Mouse (Mus musculus): ENCODE results near the gene Galnt14. TPM values are rescaled to one million over a fixed set of nuclear protein-coding genes. Genes with fewer than 3 reads are reported as not detected.

The Galnt14 gene
- polyA plus RNA-seq, 1 experiment from 2014 or later: 0.52 TPM

DNA sequence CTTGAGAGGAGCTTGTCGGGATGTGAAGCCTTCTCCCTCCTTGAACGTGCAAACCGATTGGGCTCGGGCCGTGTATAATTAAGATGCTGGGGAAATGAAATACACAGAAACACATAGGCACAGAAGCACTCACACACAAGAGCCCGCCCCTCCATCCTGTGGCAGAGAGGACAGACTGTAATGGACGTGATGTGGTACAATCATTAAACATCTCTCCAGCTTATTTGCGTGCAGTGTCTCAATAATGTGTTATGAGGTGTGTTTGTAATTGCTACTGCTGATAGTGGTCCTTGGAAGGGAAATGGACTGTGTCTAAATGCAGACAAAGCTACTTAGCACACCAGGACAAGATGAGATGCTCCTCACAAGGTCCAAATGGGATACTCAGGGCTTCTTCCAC, 24.0 kb downstream of the Galnt14 start:
- H3K9me3 ChIP-seq (ENCODE audit: control insufficient read depth, low read depth, low read length): no peaks in the 10 kb centered on the region
- no peaks in the 10 kb centered on the region for H3K27me3 ChIP-seq (ENCODE audit: control insufficient read depth, insufficient read depth, low read length)
- no peak overlapping the region for H3K4me3 ChIP-seq (ENCODE audit: low read depth, low read length)
- H3K36me3 ChIP-seq (ENCODE audit: control insufficient read depth, insufficient read depth, low read length): no peaks in the 10 kb centered on the region
- 75% methylated on average over 8 of the region's 8 CpGs for WGBS
- no peaks in the 10 kb centered on the region for H3K4me1 ChIP-seq (ENCODE audit: control insufficient read depth, insufficient read depth, low read length)
- ATAC-seq (ENCODE audit: insufficient number of reproducible peaks, insufficient read depth, low FRiP score, low read depth): no peak
- no peak overlapping the region for H3K4me2 ChIP-seq (replicated peaks; ENCODE audit: low read depth, low read length)
- no peak overlapping the region for H3K27ac ChIP-seq (ENCODE audit: low read length)
- H3K9ac ChIP-seq (replicated peaks; ENCODE audit: low read depth, low read length): no peak overlapping the region

DNA sequence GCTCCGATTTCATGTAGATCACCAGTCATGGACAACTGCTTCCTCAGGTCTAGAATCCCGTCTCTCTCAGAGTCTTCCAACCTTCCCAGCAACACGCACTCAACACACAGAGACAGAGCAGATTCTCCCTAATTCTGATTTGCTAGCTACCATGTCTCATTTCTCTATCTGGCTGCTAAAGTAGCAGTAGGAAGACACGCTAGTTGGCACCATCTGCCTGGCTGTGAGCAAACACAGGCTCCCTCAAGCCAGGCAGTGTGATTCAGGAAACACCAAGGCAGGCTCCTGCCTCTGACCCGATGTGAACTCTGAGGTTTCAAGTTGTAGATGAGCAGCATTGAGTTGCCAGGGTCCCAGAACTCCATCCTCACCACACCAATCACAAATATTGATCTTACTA, 25.5 kb downstream of the Galnt14 start:
- H3K36me3 ChIP-seq (ENCODE audit: control insufficient read depth, insufficient read depth, low read length): no peaks in the 10 kb centered on the region
- 65% methylated on average over 5 of the region's 5 CpGs for WGBS
- no peak overlapping the region for H3K4me3 ChIP-seq (ENCODE audit: low read depth, low read length)
- no peak overlapping the region for H3K27ac ChIP-seq (ENCODE audit: low read length)
- no peak overlapping the region for H3K4me2 ChIP-seq (replicated peaks; ENCODE audit: low read depth, low read length)
- H3K9me3 ChIP-seq (ENCODE audit: control insufficient read depth, low read depth, low read length): no peaks in the 10 kb centered on the region
- no peak for ATAC-seq (ENCODE audit: insufficient number of reproducible peaks, insufficient read depth, low FRiP score, low read depth)
- H3K4me1 ChIP-seq (ENCODE audit: control insufficient read depth, insufficient read depth, low read length): no peaks in the 10 kb centered on the region
- H3K9ac ChIP-seq (replicated peaks; ENCODE audit: low read depth, low read length): no peak overlapping the region
- no peaks in the 10 kb centered on the region for H3K27me3 ChIP-seq (ENCODE audit: control insufficient read depth, insufficient read depth, low read length)

DNA sequence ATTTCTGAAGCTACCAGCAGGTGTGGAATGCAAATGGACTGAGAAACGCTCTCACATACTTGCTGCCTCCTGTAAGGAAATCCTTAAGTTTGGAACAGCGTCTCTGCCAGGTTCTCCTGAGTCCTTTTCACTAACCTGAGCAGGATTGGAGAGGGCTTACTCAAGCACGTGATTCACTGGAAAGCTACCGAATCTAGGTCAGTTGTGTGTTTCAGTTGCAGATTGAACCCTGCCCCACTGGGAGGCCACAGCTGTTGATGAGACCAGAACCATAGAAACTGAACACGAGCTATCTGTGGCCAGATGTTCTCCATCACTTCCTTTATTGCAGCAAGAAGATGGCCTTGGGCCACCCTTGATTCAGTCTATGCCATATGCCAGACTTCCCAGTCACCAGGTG, 38.3 kb downstream of the Galnt14 start:
- Histone ChIP-seq H3K9me3 (ENCODE audit: control insufficient read depth, low read depth, low read length) (no peaks in the 10 kb centered on the region), H3K36me3 (ENCODE audit: control insufficient read depth, insufficient read depth, low read length) (no peaks in the 10 kb centered on the region), H3K9ac (replicated peaks; ENCODE audit: low read depth, low read length) (no peak overlapping the region), H3K4me2 (replicated peaks; ENCODE audit: low read depth, low read length) (no peak overlapping the region), H3K4me3 (ENCODE audit: low read depth, low read length) (no peak overlapping the region), H3K27ac (ENCODE audit: low read length) (no peak overlapping the region), H3K4me1 (ENCODE audit: control insufficient read depth, insufficient read depth, low read length) (no peaks in the 10 kb centered on the region), H3K27me3 (ENCODE audit: control insufficient read depth, insufficient read depth, low read length) (no peaks in the 10 kb centered on the region)
- ATAC-seq (ENCODE audit: insufficient number of reproducible peaks, insufficient read depth, low FRiP score, low read depth): no peak
- 70% methylated on average over 5 of the region's 5 CpGs for WGBS

DNA sequence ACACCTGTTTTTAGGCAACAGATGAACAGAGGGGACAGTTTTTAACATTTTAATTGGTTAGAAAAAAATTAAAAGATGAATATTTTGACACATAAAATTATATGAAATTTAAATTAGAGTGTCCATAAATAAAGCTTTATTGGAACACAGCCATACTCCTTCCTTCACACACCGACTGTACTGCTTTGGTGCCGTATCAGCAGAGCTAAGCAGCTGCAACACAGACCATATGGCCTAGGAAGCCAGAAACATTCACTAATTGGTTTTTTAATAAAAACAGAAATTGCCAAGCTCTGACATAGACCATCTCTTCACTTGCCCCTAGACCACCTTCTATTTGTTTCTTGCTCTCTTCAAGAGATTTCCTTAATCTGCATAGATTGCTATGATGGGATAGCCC, 40.2 kb downstream of the Galnt14 start:
- 56% methylated on average over 2 of the region's 2 CpGs for WGBS
- no peaks in the 10 kb centered on the region for H3K9me3 ChIP-seq (ENCODE audit: control insufficient read depth, low read depth, low read length)
- H3K27ac ChIP-seq (ENCODE audit: low read length): no peak overlapping the region
- H3K4me3 ChIP-seq (ENCODE audit: low read depth, low read length): no peak overlapping the region
- no peak overlapping the region for H3K9ac ChIP-seq (replicated peaks; ENCODE audit: low read depth, low read length)
- no peaks in the 10 kb centered on the region for H3K4me1 ChIP-seq (ENCODE audit: control insufficient read depth, insufficient read depth, low read length)
- no peaks in the 10 kb centered on the region for H3K36me3 ChIP-seq (ENCODE audit: control insufficient read depth, insufficient read depth, low read length)
- ATAC-seq (ENCODE audit: insufficient number of reproducible peaks, insufficient read depth, low FRiP score, low read depth): no peak
- no peak overlapping the region for H3K4me2 ChIP-seq (replicated peaks; ENCODE audit: low read depth, low read length)
- H3K27me3 ChIP-seq (ENCODE audit: control insufficient read depth, insufficient read depth, low read length): no peaks in the 10 kb centered on the region

DNA sequence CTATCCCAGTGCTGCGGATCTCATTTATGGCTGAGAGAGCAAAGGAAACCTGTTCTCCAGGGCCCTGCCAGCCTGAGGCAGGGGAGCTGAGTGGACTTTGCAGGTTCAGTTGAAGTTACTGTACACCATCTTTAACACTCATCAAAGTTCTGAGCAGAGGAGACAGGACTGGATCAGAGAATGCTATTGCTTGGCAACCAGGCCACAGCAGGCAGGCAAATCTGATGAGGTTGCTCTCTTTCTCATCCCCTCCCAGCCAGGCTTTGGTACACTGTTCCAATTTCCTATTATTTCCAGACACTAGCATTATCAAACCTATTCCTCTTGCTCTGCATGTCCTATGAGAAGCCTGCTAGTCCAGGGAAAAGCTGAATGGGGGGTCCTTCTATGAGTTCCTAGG, 41.3 kb downstream of the Galnt14 start:
- H3K27me3 ChIP-seq (ENCODE audit: control insufficient read depth, insufficient read depth, low read length): no peaks in the 10 kb centered on the region
- H3K4me3 ChIP-seq (ENCODE audit: low read depth, low read length): no peak overlapping the region
- no peaks in the 10 kb centered on the region for H3K36me3 ChIP-seq (ENCODE audit: control insufficient read depth, insufficient read depth, low read length)
- no peaks in the 10 kb centered on the region for H3K4me1 ChIP-seq (ENCODE audit: control insufficient read depth, insufficient read depth, low read length)
- WGBS: 83% methylated on average over 1 of the region's 1 CpGs
- no peak overlapping the region for H3K27ac ChIP-seq (ENCODE audit: low read length)
- no peak overlapping the region for H3K4me2 ChIP-seq (replicated peaks; ENCODE audit: low read depth, low read length)
- H3K9me3 ChIP-seq (ENCODE audit: control insufficient read depth, low read depth, low read length): no peaks in the 10 kb centered on the region
- no peak overlapping the region for H3K9ac ChIP-seq (replicated peaks; ENCODE audit: low read depth, low read length)
- no peak for ATAC-seq (ENCODE audit: insufficient number of reproducible peaks, insufficient read depth, low FRiP score, low read depth)

DNA sequence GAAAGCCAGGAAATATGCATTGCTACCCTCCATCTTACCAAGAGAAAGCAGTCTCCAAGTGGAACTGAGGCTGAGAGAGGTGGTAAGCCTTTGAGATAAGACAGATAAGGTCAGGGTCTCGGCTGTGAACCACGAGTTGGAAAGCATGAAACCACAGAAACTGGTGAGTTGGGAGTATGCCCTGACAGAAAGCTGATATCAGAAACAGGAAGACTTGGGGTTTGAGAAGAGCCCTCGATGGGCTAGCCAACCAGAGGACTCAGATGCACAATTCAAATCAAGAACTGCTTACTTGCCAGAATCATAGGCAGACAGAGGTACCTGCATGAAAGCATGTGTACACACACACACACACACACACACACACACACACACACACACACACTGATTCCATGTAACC, 47.0 kb downstream of the Galnt14 start:
- no peak overlapping the region for H3K9ac ChIP-seq (replicated peaks; ENCODE audit: low read depth, low read length)
- H3K9me3 ChIP-seq (ENCODE audit: control insufficient read depth, low read depth, low read length): no peaks in the 10 kb centered on the region
- no peak overlapping the region for H3K27ac ChIP-seq (ENCODE audit: low read length)
- H3K4me2 ChIP-seq (replicated peaks; ENCODE audit: low read depth, low read length): no peak overlapping the region
- H3K36me3 ChIP-seq (ENCODE audit: control insufficient read depth, insufficient read depth, low read length): no peaks in the 10 kb centered on the region
- H3K4me3 ChIP-seq (ENCODE audit: low read depth, low read length): no peak overlapping the region
- WGBS: 79% methylated on average over 3 of the region's 3 CpGs
- ATAC-seq (ENCODE audit: insufficient number of reproducible peaks, insufficient read depth, low FRiP score, low read depth): no peak
- H3K4me1 ChIP-seq (ENCODE audit: control insufficient read depth, insufficient read depth, low read length): no peaks in the 10 kb centered on the region
- H3K27me3 ChIP-seq (ENCODE audit: control insufficient read depth, insufficient read depth, low read length): no peaks in the 10 kb centered on the region

DNA sequence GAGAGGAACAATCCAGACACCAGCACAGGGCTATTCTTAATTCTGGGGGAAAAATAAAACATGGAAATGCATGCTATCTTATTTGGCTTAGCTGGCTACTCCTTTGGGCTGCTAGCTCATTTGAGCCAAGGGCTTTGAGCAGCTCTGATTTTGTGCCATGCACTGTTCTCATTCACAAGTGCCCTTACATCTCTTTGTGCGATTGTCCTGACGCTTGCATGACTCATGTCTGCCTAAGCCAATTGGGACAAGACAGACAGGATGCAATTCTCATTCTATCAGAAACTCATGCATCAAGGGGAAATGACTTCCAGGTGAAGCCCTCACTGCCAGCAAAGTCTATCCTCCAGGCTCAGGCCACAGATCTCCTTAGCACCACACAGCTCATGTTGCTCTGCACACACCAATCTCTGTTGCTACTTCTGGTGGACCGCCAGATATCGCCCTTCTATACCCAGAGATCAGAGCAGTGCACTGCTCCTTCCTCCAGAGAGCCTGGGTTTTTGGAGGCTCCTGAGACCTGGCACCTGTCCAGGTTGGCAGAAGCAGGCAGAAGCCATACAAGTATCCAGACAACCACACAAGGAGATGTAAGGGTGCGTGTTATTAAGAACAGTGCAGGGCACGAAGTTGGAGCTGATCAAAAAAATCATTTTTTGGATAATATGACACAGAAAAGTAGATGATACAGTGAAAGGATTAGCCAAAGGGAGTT, 51.4 kb downstream of the Galnt14 start:
- H3K36me3 ChIP-seq (ENCODE audit: control insufficient read depth, insufficient read depth, low read length): no peaks in the 10 kb centered on the region
- H3K27me3 ChIP-seq (ENCODE audit: control insufficient read depth, insufficient read depth, low read length): no peaks in the 10 kb centered on the region
- H3K9me3 ChIP-seq (ENCODE audit: control insufficient read depth, low read depth, low read length): no peaks in the 10 kb centered on the region
- no peak for ATAC-seq (ENCODE audit: insufficient number of reproducible peaks, insufficient read depth, low FRiP score, low read depth)
- no peak overlapping the region for H3K27ac ChIP-seq (ENCODE audit: low read length)
- no peaks in the 10 kb centered on the region for H3K4me1 ChIP-seq (ENCODE audit: control insufficient read depth, insufficient read depth, low read length)
- H3K4me3 ChIP-seq (ENCODE audit: low read depth, low read length): no peak overlapping the region
- H3K4me2 ChIP-seq (replicated peaks; ENCODE audit: low read depth, low read length): no peak overlapping the region
- 90% methylated on average over 6 of the region's 6 CpGs for WGBS
- H3K9ac ChIP-seq (replicated peaks; ENCODE audit: low read depth, low read length): no peak overlapping the region

DNA sequence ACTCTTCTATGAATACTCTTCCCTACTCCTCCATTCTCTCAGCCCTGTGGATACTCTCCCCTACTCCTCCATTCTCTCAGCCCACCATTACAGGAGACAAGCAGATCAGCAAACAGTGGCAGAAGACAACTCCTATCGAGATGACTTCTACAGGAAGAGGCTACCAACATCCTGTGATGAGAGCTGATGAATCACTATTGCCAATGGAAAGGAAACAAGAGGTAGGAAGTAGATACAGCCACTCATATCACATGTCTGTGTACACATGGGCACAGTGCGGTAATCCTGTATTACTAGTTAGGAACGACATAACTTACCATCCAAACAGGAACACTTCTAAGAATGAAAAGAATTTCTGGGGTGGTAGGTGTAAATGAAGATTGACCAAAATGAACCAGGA, 53.9 kb downstream of the Galnt14 start:
- Histone ChIP-seq H3K9me3 (ENCODE audit: control insufficient read depth, low read depth, low read length) (no peaks in the 10 kb centered on the region), H3K27ac (ENCODE audit: low read length) (no peak overlapping the region), H3K9ac (replicated peaks; ENCODE audit: low read depth, low read length) (no peak overlapping the region), H3K36me3 (ENCODE audit: control insufficient read depth, insufficient read depth, low read length) (no peaks in the 10 kb centered on the region), H3K4me3 (ENCODE audit: low read depth, low read length) (no peak overlapping the region), H3K4me1 (ENCODE audit: control insufficient read depth, insufficient read depth, low read length) (no peaks in the 10 kb centered on the region), H3K27me3 (ENCODE audit: control insufficient read depth, insufficient read depth, low read length) (no peaks in the 10 kb centered on the region), H3K4me2 (replicated peaks; ENCODE audit: low read depth, low read length) (no peak overlapping the region)
- no peak for ATAC-seq (ENCODE audit: insufficient number of reproducible peaks, insufficient read depth, low FRiP score, low read depth)
- WGBS: 79% methylated on average over 3 of the region's 3 CpGs

DNA sequence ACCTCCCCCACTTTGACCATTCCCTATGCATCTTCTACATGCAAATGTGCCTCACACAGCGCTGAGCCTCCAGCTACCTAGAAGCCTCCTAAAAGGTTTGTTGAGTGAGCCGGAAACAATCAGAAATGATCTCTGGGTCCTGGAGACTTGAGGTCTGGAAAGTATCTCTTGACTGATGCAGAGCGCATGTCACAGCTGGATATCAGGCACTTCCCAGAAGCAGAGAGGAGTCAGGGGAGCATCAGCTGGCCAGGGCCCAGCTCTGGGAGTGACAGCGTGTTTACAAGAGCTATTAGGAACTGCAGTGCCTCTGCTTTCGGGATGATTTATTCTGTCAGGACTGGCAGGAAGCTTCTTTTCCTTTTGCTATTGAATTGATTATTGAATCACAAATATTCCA, 56.0 kb downstream of the Galnt14 start:
- Histone ChIP-seq H3K4me2 (replicated peaks; ENCODE audit: low read depth, low read length) (no peak overlapping the region), H3K27me3 (ENCODE audit: control insufficient read depth, insufficient read depth, low read length) (no peaks in the 10 kb centered on the region), H3K27ac (ENCODE audit: low read length) (no peak overlapping the region), H3K9ac (replicated peaks; ENCODE audit: low read depth, low read length) (no peak overlapping the region), H3K36me3 (ENCODE audit: control insufficient read depth, insufficient read depth, low read length) (no peaks in the 10 kb centered on the region), H3K4me3 (ENCODE audit: low read depth, low read length) (no peak overlapping the region), H3K9me3 (ENCODE audit: control insufficient read depth, low read depth, low read length) (no peaks in the 10 kb centered on the region), H3K4me1 (ENCODE audit: control insufficient read depth, insufficient read depth, low read length) (no peaks in the 10 kb centered on the region)
- 23% methylated on average over 5 of the region's 5 CpGs for WGBS
- ATAC-seq (ENCODE audit: insufficient number of reproducible peaks, insufficient read depth, low FRiP score, low read depth): no peak
